Mouse (Mus musculus) heart, adult 18-20 months (tissue): ENCODE measurements at regions not wholly inside any gene's neighbourhood (a gene's known extent, or its start where the extent isn't known, plus 50 kb on each side); places are given as distances from the start of the nearest gene placed in this dataset.

ENCODE experiments used
- DNase-seq, 2 experiments: peaks; one replicate each; pipeline ENCODE4 v3.0.0; 2021 to 2022; ENCODE audit warnings: mixed read lengths in 1 of 2

DNA sequence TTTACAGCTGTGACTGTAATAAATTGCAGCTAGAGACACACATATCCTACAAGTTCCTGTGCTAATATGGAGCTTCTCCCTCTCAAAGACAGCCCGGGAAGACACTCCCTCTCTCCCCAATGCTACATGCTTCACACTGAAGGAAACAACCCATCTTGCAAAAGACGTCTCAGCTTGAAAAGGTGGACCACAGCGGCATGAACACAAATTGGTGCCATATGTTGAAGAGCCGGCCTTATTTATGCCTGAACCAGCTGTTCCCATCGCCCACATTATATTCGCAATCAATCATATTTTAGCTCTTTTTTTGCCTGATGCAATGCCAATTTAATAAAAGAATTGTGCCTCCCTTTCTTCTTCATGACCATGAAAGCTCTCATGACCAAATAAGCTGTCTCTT is 135.8 kb upstream of the Mast4 start:
- DNase-seq: no peak

DNA sequence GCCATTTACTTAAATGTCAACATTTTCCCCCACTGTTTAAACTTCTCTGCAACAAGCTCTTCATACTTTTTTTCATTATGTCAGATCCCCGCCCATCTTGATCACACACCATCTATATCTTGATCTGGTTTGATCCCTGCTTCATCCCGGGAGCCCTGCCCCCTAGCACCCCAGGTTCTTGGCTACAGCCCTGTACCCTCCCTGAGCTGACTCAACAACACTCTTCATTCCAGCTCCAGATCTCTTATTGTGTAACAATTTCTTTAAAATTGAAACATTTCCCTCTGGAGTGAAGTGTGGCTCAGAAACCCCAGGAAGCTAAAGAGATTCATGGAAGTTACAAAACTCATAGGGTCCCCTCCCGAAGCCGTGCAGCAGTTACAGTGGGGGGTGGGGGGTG is 126.2 kb upstream of the Mast4 start:
- DNase-seq: peak in 1 of 2 experiments; percentile 8

DNA sequence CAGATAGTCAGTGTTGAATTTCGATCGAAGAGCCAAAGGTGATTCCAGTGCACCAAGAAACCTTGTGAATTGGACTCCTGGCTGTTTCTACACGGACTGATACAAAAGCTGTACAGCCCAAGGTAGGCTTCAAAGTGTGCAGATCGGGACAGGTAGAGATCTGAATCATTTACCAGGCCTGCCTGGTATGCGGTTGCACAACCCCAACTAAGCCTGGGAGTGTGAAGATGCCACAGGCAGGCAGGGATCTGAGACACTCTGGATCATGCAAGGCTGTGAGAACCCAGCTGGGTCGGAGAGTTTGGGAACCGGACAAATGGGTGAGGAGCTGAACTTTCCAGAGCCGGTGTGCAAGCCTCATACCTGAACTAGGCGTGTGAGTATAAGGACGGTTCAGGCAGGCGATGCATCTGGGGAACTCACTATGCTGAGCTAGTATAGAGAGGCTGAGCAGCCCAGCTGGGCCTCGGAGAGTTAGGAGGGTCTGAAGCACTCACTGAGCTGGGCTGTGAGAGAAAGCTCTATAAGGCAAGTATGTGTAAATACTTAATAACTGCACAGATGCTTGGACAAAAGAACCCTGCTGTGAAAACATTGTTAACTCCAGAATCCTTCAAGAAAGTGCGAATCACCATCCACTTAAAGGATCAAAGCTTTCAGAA is 125.3 kb upstream of the Mast4 start:
- DNase-seq: no peak

DNA sequence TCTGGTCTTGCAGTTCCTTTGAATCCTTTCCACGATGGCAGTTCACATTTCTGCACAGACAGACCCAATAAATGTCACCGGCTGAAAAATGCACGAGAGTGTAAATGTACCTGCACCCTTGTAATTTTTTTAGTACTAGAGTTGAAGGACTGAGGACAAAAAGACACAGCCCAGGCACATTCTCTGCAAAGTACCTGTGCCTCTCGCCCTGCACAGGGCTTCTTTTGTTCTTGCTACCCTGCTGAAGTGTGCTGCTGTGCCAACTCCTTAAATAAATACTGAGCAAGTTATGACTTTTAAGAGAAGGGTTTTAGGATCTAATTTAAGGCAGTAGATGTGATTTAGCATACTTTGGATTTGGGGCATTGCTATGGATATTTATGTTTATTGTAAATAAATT is 118.5 kb upstream of the Mast4 start:
- no peak for DNase-seq

DNA sequence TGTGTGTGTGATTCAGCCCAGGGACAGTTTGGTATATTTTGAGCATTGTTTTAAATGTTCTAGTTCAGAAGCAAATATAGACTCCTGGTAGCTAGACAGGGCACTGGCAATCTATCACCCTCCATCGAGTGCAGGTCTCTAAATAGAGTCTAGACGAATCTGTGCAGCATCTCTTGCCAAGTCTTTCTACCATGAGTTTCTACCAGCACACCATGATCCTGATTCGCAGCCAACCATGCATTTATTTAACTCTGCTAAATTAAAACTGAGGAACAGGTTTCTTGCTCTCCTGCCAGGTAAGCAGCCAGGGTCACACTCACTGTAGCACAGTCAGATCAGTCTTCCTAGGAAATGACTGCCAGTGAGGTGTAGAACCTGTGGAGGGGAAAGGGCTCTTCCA is 96.3 kb upstream of the Mast4 start:
- peak; percentile 30 to 71 for DNase-seq

DNA sequence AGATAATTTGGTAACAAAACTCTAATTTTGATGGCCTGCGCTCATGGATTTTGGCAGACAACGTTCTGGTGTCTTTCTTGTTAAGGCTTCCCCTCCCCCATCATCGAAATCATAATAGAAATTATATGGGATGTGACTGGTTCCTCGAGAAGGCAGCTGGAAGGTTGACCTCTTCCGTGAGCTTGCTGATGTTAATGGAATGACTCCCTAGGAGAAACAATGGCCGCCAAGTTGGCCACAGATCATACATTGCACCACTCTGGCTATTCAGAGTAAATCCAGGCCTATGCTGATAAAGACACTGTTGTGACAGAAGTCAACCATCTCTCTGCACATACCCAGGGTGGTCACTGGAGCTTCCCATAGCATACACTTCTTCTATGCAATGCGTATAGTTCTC is 89.7 kb upstream of the Mast4 start:
- no peak for DNase-seq

DNA sequence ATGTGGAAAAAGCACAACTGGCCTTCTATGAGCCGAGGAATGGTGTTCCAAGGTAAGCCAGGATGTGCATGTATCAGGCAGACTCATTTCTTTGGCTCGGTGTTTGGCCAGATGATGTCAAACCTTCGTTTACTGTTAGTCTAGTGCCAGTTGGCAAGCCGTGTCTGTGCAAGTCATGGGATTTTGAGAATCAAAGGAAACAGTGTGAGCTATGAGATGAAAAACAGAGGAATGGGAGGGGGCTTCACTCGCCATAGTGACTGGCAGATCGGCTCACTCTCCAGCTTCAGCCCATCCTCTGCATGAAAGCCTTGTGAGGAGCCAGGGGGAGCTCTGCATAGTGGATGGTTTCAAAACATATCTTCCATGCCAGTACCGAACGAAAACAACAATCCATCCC is 89.1 kb upstream of the Mast4 start:
- DNase-seq: peak; percentile 36 to 40

DNA sequence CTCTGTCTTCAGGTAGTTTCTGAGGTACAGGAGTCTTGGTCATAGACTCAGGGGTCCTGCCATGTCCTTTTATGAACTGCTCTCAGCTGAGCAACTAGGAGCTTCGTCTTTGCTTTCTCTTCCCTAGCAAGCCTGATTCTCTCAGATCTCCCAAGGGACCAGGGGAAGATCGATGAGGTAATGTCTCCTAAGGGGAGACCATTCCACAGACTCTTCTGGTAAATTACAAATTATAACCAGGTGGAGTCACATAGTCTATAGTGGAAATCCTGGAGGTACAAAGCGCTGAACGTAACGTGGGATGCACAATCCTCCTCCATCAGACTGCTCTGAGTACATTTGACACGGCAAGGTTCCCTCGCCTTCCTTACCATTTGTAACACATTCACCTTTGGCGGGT is 88.7 kb upstream of the Mast4 start:
- DNase-seq: no peak

DNA sequence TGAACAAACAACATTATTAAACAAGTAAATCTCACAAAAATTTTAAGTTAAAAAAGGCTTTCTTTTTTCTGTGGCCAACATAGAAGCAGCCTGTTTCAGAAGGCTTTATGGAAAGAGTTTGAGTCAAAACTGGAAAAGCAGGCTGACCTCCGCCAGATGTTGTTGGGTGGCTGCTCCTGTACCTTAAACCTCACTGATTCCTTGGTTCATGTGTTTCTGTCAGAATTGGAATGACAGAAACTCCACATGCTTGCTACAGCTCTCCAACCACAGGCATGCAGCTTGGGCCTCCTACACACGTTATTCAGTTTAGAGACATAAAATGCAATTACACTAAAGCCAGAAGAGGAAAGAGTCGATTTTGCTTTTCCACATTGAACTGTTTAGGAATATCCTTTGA is 84.8 kb upstream of the Mast4 start:
- no peak for DNase-seq

DNA sequence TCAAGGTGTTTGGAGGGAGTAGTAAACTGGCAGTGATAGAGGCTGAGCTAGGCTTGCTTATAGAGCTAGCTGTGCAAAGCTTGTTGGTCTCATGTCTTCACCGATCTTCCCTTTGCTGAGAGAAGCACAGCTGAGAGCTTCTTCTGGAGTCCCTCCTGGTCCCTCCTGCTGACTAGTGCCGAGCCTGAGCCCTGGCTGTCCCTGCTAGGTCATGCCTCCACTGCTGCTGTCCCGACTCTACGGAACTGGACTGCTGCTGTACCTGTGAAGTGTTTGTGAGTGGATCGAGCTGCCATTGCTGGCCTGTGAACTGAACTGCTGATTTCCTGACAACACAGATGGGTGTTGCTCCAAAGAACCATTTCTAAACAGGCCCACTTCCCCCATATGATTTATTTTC is 83.0 kb upstream of the Mast4 start:
- no peak for DNase-seq

DNA sequence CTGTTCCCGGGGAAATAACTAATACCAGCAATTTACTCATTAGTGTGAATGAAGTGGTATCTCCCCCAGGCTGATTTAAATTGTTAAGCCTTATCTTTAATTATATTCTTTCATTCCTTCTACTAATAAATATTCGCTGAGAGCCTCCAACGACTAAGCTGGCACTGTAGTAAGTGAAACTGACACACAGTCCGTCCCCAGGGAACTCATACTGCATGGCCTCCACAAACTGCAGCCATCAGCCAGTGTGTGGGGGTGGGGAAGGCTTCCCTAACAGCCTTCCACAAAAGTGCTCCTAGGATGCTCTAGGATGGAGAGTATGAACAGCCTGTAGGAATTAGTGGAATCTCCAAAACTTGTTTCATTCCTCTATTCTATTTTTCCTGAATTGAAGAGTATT is 81.0 kb upstream of the Mast4 start:
- DNase-seq: no peak

DNA sequence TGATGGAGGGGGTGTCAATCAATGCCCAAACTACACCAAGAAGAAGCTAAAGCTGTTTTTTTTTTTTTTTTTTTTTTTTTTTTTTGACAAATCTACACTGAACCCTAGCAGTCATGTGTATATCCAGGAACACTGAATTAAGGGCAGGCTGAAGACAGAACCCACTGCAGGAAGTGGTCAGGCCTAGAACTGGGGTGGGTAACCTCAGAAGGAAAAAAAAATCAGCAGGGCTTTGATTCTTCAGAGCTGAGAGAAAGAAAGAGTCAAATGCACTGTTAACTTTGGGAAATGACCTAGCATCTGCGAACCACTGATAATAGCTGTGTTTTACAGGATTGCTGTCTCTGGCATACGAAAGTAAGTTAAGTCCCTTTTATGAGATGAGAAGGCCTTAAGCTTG is 78.3 kb upstream of the Mast4 start:
- DNase-seq: no peak

DNA sequence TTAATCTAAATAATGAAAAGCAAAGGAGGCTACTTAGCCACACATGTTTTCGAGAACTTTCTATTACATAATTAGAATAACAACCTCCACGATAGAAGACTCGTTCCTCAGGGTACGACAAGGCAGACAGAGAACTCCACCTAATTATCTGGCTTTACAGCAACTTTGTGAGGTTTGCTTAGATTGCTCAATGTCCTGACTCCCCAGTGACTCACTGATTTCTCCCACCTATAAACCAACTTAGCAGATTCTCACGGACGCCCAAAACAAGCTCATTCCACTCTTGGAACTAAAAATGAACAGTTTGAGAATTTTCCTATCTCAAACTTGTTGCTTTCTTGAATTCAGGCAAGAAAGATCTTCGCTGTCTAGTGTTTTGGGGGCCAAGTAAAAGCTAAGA is 75.0 kb upstream of the Mast4 start:
- peak; percentile 30 to 60 for DNase-seq

DNA sequence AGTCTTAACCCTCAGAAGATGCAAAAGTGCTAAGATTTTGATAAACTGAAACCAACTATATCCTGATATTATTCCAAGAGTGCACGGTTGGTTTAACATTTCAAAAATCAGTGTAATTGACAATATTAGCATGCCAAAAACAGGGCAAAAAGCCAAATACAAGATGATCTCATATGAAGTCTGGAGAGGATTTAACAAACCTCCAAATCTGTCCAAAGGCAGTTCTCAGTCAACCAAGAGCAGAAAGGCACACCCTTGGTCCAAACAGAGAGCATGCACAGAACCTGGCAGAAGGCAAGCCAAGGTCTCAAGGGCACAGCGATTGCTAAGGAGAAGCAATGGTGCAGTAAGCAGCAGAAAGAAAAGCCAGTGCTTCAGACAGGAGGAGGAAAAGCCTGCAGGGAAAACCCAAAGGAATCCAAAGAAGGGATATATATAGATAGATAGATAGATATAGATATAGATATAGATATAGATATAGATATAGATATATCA is 62.3 kb upstream of the Mast4 start:
- peak in 1 of 2 experiments; percentile 25 for DNase-seq

DNA sequence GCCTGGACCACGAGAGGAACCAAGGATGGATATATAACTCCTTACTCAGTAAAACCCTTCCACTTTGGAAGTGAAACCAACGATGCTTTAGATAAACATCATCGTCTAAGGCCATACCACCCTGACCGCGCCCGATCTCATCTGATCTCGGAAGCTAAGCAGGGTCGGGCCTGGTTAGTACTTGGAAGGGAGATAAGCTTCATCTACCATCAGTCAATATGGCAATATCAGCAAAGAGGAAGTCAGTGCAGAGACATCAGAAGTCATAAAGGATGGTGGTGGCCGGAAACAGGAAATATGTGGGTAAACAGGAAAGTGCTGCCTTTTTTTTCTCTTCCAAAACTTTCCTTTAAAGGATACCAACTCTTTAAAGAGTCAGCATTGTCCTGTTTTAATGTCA is 61.8 kb upstream of the Mast4 start:
- DNase-seq: no peak

DNA sequence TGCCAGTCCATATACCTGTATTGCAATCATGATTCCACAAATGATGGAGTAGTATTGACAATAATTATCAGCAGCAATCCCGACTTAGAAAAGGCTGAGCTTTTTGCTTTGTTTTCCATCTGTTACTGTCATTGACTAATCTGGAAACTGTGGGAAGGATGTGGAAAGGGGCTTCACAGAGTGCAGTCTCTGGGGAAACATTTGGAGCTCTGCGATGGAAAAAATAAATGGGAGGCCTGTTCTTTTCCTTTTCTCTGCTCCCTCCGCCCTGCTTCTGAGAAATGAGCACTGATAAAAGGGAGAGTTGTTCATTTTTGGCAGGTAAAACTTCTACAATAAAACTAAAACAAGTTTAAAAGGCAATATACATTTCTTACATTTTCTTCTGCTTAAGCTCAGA is 58.3 kb upstream of the Mast4 start:
- DNase-seq: peak; percentile 35 to 52

DNA sequence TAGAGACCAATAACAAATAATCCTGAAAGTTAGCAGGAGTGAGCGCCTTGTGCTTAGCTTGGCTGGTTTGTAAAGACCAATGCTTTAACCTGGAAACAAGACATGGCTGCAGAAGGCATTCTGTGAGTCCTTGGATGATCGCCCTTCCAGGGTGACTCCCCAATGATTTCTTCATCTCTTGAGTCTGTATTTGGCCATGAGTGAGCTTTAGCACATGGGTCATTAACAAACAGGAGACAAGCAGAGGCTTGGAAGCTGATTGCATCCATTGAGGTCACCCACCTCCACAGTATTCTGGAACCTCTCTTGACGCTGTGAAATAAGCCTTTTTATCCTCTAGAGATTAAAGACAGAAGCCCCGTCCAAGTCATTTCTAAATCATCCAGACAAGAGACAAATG is 57.1 kb upstream of the Mast4 start:
- DNase-seq: peak; percentile 43 to 68

DNA sequence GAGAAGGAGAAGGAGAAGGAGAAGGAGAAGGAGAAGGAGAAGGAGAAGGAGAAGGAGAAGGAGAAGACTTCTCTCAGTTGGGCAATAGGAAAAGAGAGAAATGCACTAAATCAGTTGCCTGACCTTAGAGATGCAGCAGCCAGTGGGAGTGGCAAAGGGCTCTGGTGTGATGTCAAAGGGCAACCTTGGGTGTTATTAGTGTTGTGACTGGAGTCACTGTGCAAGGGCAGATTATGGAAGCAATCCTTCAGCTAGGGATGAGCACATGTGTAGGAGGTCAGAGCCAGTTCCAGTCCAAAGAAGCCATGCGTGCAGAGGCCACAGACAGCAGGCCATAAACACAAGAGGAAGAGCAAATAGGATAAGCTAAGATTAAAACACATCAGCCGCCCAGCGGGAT is 56.7 kb upstream of the Mast4 start:
- peak in 1 of 2 experiments; percentile 22 for DNase-seq

DNA sequence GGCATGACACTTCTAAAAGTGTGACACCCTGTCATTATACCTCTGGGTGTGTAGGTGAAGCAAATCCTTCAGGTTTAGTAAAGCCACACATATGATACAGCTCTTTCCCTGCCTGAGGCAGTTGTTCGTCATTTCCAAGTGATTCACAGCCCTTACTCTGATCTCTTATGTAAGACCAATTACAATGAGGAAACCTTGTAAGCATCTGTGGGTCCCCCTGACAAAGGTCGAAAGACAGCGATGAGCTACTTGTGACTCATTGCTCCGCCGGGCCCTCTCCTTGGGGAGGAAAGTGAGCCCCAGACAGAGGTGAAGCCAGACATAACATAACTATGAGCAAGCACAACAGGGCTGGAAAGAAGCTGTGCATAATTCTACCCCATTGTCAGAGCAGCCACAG is 52.7 kb upstream of the Mast4 start:
- no peak for DNase-seq
